Mouse (Mus musculus): ENCODE data around the gene Wdr77. TPM values are rescaled to one million over a fixed set of nuclear protein-coding genes. Genes with fewer than 3 reads are reported as not detected.
A peak's percentile ranks its signal among the peaks of the same experiment; 100 is the strongest.
"Not testable (repeated sequence)": the region's sequence is repeated elsewhere in the genome, so short reads cannot be mapped to it uniquely, and the experiment has no call there.

The Wdr77 gene
- polyA plus RNA-seq (2016; fragmentation: Nextera tagmentation; extraction: Ambion mirVana) = 124 and 146 TPM in 2 replicates

- under 1% methylated on average over 52 of the region's 52 CpGs for WGBS
Measured at GRCm38 (mm10) chr3:105958974-105959580, at the start of gene Wdr77. Wdr77 (plus strand) TSS chr3:105959369.

GRCm38 (mm10) chr3:105910519-105911190 lies 48.5 kb upstream of the Wdr77 start:
- no peak for DNase-seq (ENCODE audit: low spot score)
- Histone ChIP-seq H3K4me1 (peaks cover 36% of the 10 kb centered on the region), H3K9me3 (no peaks in the 10 kb centered on the region), H3K36me3 (no peaks in the 10 kb centered on the region), H3K27ac (no peak overlapping the region), H3K4me3 (no peak overlapping the region), H3K27me3 (ENCODE audit: insufficient read depth, poor library complexity, severe bottlenecking) (no peaks in the 10 kb centered on the region)
- 71% methylated on average over 11 of the region's 11 CpGs for WGBS

More at GRCm38 (mm10) chr3:105958974-105959580, at the start of gene Wdr77:
- DNase-seq (ENCODE audit: low spot score) = peak; percentile 99
- no peaks in the 10 kb centered on the region for H3K9me3 ChIP-seq
- H3K36me3 ChIP-seq = peaks cover 61% of the 10 kb centered on the region
- H3K4me1 ChIP-seq = peaks cover 20% of the 10 kb centered on the region
- no peaks in the 10 kb centered on the region for H3K27me3 ChIP-seq (ENCODE audit: insufficient read depth, poor library complexity, severe bottlenecking)
- H3K4me3 ChIP-seq = peak within 1 kb of the TSS; percentile 97
- peak within 1 kb of the TSS; percentile 98 for H3K27ac ChIP-seq

- H3K4me1 ChIP-seq = peaks cover 36% of the 10 kb centered on the region
- WGBS = 70% methylated on average over 9 of the region's 9 CpGs
- no peak overlapping the region for H3K27ac ChIP-seq
- no peaks in the 10 kb centered on the region for H3K36me3 ChIP-seq
- DNase-seq (ENCODE audit: low spot score) = no peak
- H3K27me3 ChIP-seq (ENCODE audit: insufficient read depth, poor library complexity, severe bottlenecking) = no peaks in the 10 kb centered on the region
- no peak overlapping the region for H3K4me3 ChIP-seq
- no peaks in the 10 kb centered on the region for H3K9me3 ChIP-seq
Measured at GRCm38 (mm10) chr3:105912097-105912880, 46.9 kb upstream of the Wdr77 start.

GRCm38 (mm10) chr3:105913839-105914681 lies 45.1 kb upstream of the Wdr77 start:
- 17% methylated on average over 10 of the region's 10 CpGs for WGBS
- no peaks in the 10 kb centered on the region for H3K36me3 ChIP-seq
- no peak for DNase-seq (ENCODE audit: low spot score)
- no peak overlapping the region for H3K27ac ChIP-seq
- no peaks in the 10 kb centered on the region for H3K9me3 ChIP-seq
- H3K4me1 ChIP-seq = peaks cover 36% of the 10 kb centered on the region
- H3K4me3 ChIP-seq = no peak overlapping the region
- H3K27me3 ChIP-seq (ENCODE audit: insufficient read depth, poor library complexity, severe bottlenecking) = no peaks in the 10 kb centered on the region

GRCm38 (mm10) chr3:105915281-105915680 lies 43.9 kb upstream of the Wdr77 start:
- 23% methylated on average over 1 of the region's 1 CpGs for WGBS
- no peaks in the 10 kb centered on the region for H3K36me3 ChIP-seq
- DNase-seq (ENCODE audit: low spot score) = no peak

GRCm38 (mm10) chr3:105916455-105916854 lies 42.7 kb upstream of the Wdr77 start:
- DNase-seq (ENCODE audit: low spot score); H3K27ac ChIP-seq; H3K9me3 ChIP-seq; H3K27me3 ChIP-seq (ENCODE audit: insufficient read depth, poor library complexity, severe bottlenecking); H3K4me3 ChIP-seq; H3K36me3 ChIP-seq: not testable (repeated sequence)
- H3K4me1 ChIP-seq = peaks cover 34% of the 10 kb centered on the region

More at GRCm38 (mm10) chr3:105915281-105915680, 43.9 kb upstream of the Wdr77 start:
- Histone ChIP-seq H3K4me3 (no peak overlapping the region), H3K27ac (no peak overlapping the region), H3K4me1 (peaks cover 34% of the 10 kb centered on the region), H3K27me3 (ENCODE audit: insufficient read depth, poor library complexity, severe bottlenecking) (no peaks in the 10 kb centered on the region), H3K9me3 (no peaks in the 10 kb centered on the region)

GRCm38 (mm10) chr3:105917656-105918354 lies 41.4 kb upstream of the Wdr77 start:
- no peak overlapping the region for H3K4me3 ChIP-seq
- no peak for DNase-seq (ENCODE audit: low spot score)
- no peaks in the 10 kb centered on the region for H3K9me3 ChIP-seq
- 35% methylated on average over 10 of the region's 10 CpGs for WGBS
- no peak overlapping the region for H3K27ac ChIP-seq
- no peaks in the 10 kb centered on the region for H3K36me3 ChIP-seq
- peaks cover 29% of the 10 kb centered on the region for H3K4me1 ChIP-seq
- no peaks in the 10 kb centered on the region for H3K27me3 ChIP-seq (ENCODE audit: insufficient read depth, poor library complexity, severe bottlenecking)

- Histone ChIP-seq H3K36me3 (no peaks in the 10 kb centered on the region), H3K27me3 (ENCODE audit: insufficient read depth, poor library complexity, severe bottlenecking) (no peaks in the 10 kb centered on the region), H3K9me3 (no peaks in the 10 kb centered on the region), H3K4me3 (no peak overlapping the region), H3K27ac (no peak overlapping the region; the same call in 1 of the 2 replicates), H3K4me1 (peaks cover 28% of the 10 kb centered on the region)
- 62% methylated on average over 3 of the region's 3 CpGs for WGBS
- DNase-seq (ENCODE audit: low spot score) = no peak
Measured at GRCm38 (mm10) chr3:105918355-105918745, 40.8 kb upstream of the Wdr77 start.

GRCm38 (mm10) chr3:105920743-105921142 lies 38.4 kb upstream of the Wdr77 start:
- H3K27me3 ChIP-seq (ENCODE audit: insufficient read depth, poor library complexity, severe bottlenecking); H3K9me3 ChIP-seq; H3K27ac ChIP-seq; H3K36me3 ChIP-seq; H3K4me3 ChIP-seq; H3K4me1 ChIP-seq; DNase-seq (ENCODE audit: low spot score): not testable (repeated sequence)

- Histone ChIP-seq H3K4me1 (peaks cover 12% of the 10 kb centered on the region), H3K27me3 (ENCODE audit: insufficient read depth, poor library complexity, severe bottlenecking) (no peaks in the 10 kb centered on the region), H3K36me3 (no peaks in the 10 kb centered on the region), H3K9me3 (no peaks in the 10 kb centered on the region), H3K27ac (no peak overlapping the region), H3K4me3 (no peak overlapping the region)
- DNase-seq (ENCODE audit: low spot score) = no peak
- WGBS = 77% methylated on average over 2 of the region's 2 CpGs
Measured at GRCm38 (mm10) chr3:105921959-105922358, 37.2 kb upstream of the Wdr77 start.

GRCm38 (mm10) chr3:105924616-105925015 lies 34.6 kb upstream of the Wdr77 start:
- Histone ChIP-seq H3K9me3 (no peaks in the 10 kb centered on the region), H3K27me3 (ENCODE audit: insufficient read depth, poor library complexity, severe bottlenecking) (no peaks in the 10 kb centered on the region), H3K4me3 (no peak overlapping the region), H3K36me3 (no peaks in the 10 kb centered on the region), H3K4me1 (peaks cover 6% of the 10 kb centered on the region), H3K27ac (no peak overlapping the region)
- 75% methylated on average over 9 of the region's 9 CpGs for WGBS
- no peak for DNase-seq (ENCODE audit: low spot score)

- Histone ChIP-seq H3K4me1 (peaks cover 6% of the 10 kb centered on the region), H3K9me3 (no peaks in the 10 kb centered on the region), H3K27ac (no peak overlapping the region), H3K27me3 (ENCODE audit: insufficient read depth, poor library complexity, severe bottlenecking) (no peaks in the 10 kb centered on the region), H3K36me3 (no peaks in the 10 kb centered on the region), H3K4me3 (no peak overlapping the region)
- DNase-seq (ENCODE audit: low spot score) = no peak
- 82% methylated on average over 7 of the region's 7 CpGs for WGBS
Measured at GRCm38 (mm10) chr3:105927561-105928194, 31.5 kb upstream of the Wdr77 start.
